Mouse (Mus musculus) spleen, postnatal 0 days (tissue): ENCODE measurements around the gene Gm8011. TPM values are rescaled to one million over a fixed set of nuclear protein-coding genes. Genes with fewer than 3 reads are reported as not detected.

Experiments
- polyA plus RNA-seq: library from polyadenylated mRNA; unstranded; fragments of >200 nt; fragmentation: Nextera tagmentation; extraction: Ambion mirVana; gene quantifications from 2 replicates; pipeline ENCODE4 v1.2.1, GENCODE M21; 2015

Gm8011 gene
- polyA plus RNA-seq = not detected in 2 replicates

GRCm38 (mm10) chr14:42463581-42463980 lies at the start of gene Gm8011:
TSS of gene Gm8011 (plus strand) at chr14:42463881.

GRCm38 (mm10) chr14:42439573-42439972 lies 24.1 kb upstream of the Gm8011 start, which contains the start of gene Gm8005:
TSS of gene Gm8005 (minus strand) at chr14:42439673.

DNA sequence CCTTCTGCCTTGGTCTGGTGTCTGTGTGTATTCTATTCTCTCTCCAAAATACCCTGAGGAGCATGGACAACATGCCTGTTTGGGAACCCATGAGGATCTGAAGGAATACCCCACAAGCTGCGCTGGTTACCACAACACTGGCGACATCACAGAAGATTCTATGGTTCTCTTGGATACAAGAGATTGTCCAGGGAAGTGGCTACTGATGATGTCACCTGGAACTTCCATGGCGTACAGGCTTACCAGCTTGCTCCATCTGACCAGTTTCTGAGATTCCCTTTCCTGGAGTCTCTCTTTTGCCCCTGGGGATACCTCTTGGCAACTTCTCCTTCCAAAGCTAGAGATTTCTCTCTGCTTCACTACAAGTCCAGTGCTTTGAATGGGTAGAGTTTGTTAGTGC lies 38.6 kb downstream of the Gm8011 start, which contains the start of gene Gm8020:
Gm8020 (minus strand) TSS at position 101 of the 400 bp plus-strand sequence.

Other genes starting within 250 kb of the Gm8011 start
- not detected in 2 replicates for gene Gm17026, start 203.8 kb upstream of the Gm8011 start, polyA plus RNA-seq
- not detected in 2 replicates for gene Gm9611, start 166.5 kb upstream of the Gm8011 start, polyA plus RNA-seq
- gene Gm7995, start 153.7 kb upstream of the Gm8011 start, polyA plus RNA-seq = not detected in 2 replicates
- gene Gm8005, start 24.2 kb upstream of the Gm8011 start, polyA plus RNA-seq = not detected in 2 replicates
- not detected in 2 replicates for gene Gm8020, start 38.5 kb downstream of the Gm8011 start, polyA plus RNA-seq
- not detected in 2 replicates for gene Gm8024, start 60.4 kb downstream of the Gm8011 start, polyA plus RNA-seq
- gene Gm17124, start 136.0 kb downstream of the Gm8011 start, polyA plus RNA-seq = not detected in 2 replicates
- gene Gm3633, start 178.0 kb downstream of the Gm8011 start, polyA plus RNA-seq = not detected in 2 replicates
- not detected in 2 replicates for gene Gm10378, start 192.1 kb downstream of the Gm8011 start, polyA plus RNA-seq